Mouse (Mus musculus) kidney, embryonic 14.5 days (tissue): ENCODE data around the gene D17H6S53E. TPM values are rescaled to one million over a fixed set of nuclear protein-coding genes. Genes with fewer than 3 reads are reported as not detected.

Experiments used
- ATAC-seq: fragments of 200-750 bp; cut with Nextera tagmentation; 2 replicates; pipeline ENCODE4 v1.8.0; 2017; ENCODE audit warnings: moderate number of reproducible peaks, mild to moderate bottlenecking, moderate TSS enrichment, moderate library complexity; ENCODE audit not compliant: low FRiP score, low TSS enrichment
- H3K27ac ChIP-seq: fragments of 300-500 bp; sonication (generic); 2 replicates; pipeline ENCODE4 v1.5.1; 2014; ENCODE audit warnings: low read depth, mild to moderate bottlenecking, low read length, moderate library complexity, mixed read lengths
- H3K27me3 ChIP-seq: fragments of 300-500 bp; sonication (generic); 2 replicates; pipeline ENCODE4 v1.6.1; 2014; ENCODE audit warnings: mild to moderate bottlenecking, low read length; ENCODE audit not compliant: control insufficient read depth, insufficient read depth
- H3K36me3 ChIP-seq: fragments of 300-500 bp; sonication (generic); 2 replicates; pipeline ENCODE4 v1.6.1; 2014; ENCODE audit warnings: low read length, mixed read lengths; ENCODE audit not compliant: control insufficient read depth, insufficient read depth
- H3K4me1 ChIP-seq: fragments of 300-500 bp; sonication (generic); 2 replicates; pipeline ENCODE4 v1.6.1; 2014; ENCODE audit warnings: low read length, mixed read lengths; ENCODE audit not compliant: control insufficient read depth, insufficient read depth
- H3K4me2 ChIP-seq: fragments of 300-500 bp; sonication (generic); replicated peaks from 2 replicates; pipeline ENCODE4 v1.6.1; 2014; ENCODE audit warnings: low read depth, mild to moderate bottlenecking, low read length
- H3K4me3 ChIP-seq: fragments of 300-500 bp; sonication (generic); 2 replicates; pipeline ENCODE4 v1.5.1; 2014; ENCODE audit warnings: mild to moderate bottlenecking, low read length
- H3K9ac ChIP-seq: fragments of 300-500 bp; sonication (generic); 2 replicates; pipeline ENCODE4 v1.6.1; 2014; ENCODE audit warnings: low read depth, mild to moderate bottlenecking, low read length, moderate library complexity
- H3K9me3 ChIP-seq: fragments of 300-500 bp; sonication (generic); 2 replicates; pipeline ENCODE4 v1.6.1; 2016; ENCODE audit warnings: low read length; ENCODE audit not compliant: control insufficient read depth
- WGBS: fragments of 180-500 bp; shearing (Covaris S2); extraction: QIAGEN DNeasy Blood & Tissue Kit; methylation state at CpG from one replicate; pipeline ENCODE4 v1.1.7; 2014; 5-methylcytosine and 5-hydroxymethylcytosine counted together
- polyA plus RNA-seq: library from polyadenylated mRNA; unstranded; fragments of >200 nt; fragmentation: Nextera tagmentation; extraction: Ambion mirVana; gene quantifications from 2 replicates; pipeline ENCODE4 v1.2.1, GENCODE M21; 2014

D17H6S53E gene
- polyA plus RNA-seq, 1 experiment from 2014 or later, result 9.4 TPM

DNA sequence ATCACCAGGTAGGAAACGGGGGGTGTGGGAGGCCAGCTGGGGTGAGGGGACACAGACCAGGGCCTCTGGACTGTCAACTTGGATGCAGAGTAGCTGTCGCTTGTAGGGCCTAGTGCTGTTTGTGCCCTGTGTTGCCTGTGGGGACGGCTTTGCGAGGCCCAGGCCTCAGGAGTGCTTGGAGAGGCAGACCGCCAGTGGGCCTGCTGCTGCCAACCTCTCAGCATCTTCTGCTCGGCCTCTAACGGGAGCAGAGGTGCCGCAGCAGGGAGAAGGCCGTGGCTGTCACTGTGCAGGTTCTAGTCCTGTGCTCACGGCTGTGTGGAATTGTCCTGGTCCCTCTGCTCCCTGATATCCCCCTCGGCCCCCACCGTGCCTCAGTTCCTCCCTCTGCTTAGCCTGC is 29.6 kb upstream of the D17H6S53E start:
- Histone ChIP-seq H3K27ac (no peak overlapping the region), H3K4me3 (no peak overlapping the region), H3K36me3 (peaks cover 77% of the 10 kb centered on the region), H3K27me3 (no peaks in the 10 kb centered on the region), H3K4me2 (no peak overlapping the region), H3K9me3 (no peaks in the 10 kb centered on the region), H3K4me1 (0 out of 2 replicates have a peak, but pooled peaks cover 5% of the 10 kb centered on the region), H3K9ac (no peak overlapping the region)
- ATAC-seq, result no peak
- 76% methylated on average over 12 of the region's 12 CpGs for WGBS

- Histone ChIP-seq H3K9me3 (no peaks in the 10 kb centered on the region), H3K4me2 (no peak overlapping the region), H3K36me3 (peaks cover 81% of the 10 kb centered on the region), H3K27me3 (no peaks in the 10 kb centered on the region), H3K4me1 (0 out of 2 replicates have a peak, but pooled peaks cover 5% of the 10 kb centered on the region), H3K9ac (no peak overlapping the region), H3K4me3 (no peak overlapping the region), H3K27ac (no peak overlapping the region)
- no peak for ATAC-seq
- WGBS, result 79% methylated on average over 12 of the region's 12 CpGs
These were observed 29.0 kb upstream of the D17H6S53E start for GRCm38 (mm10) chr17:35097164-35097655.

DNA sequence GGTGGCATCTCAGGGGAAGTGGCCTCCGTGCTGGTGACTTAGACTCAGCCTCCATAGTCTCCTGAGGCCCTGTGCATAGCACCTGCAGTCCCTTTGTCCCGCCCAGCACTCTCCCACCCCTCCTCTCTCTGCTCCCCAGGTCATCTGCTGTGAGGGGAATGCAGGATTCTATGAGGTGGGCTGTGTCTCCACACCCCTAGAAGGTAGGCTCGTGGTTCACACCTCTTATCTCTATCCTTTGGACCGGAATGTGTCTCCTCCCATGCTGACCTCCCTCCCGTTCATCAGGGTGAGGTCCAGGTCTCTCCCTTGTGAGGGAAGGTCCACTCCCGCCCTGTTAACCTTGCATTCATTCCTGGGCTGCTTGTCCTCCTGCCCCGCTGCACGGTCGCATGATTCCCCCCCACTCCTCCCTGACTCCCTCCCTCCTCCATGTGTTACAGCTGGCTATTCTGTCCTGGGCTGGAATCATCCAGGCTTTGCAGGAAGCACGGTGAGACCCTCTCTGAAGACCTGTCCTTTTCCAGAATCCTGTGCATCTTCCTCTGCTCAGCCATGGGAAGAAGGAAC is 25.9 kb upstream of the D17H6S53E start:
- no peak overlapping the region for H3K4me3 ChIP-seq
- H3K4me2 ChIP-seq, result no peak overlapping the region
- H3K9me3 ChIP-seq, result no peaks in the 10 kb centered on the region
- H3K9ac ChIP-seq, result peak overlapping the region; percentile 7; the same call in 1 of the 2 replicates
- H3K36me3 ChIP-seq, result peaks cover 76% of the 10 kb centered on the region
- no peaks in the 10 kb centered on the region for H3K27me3 ChIP-seq
- 44% methylated on average over 10 of the region's 10 CpGs for WGBS
- 0 out of 2 replicates have a peak, but pooled peaks cover 8% of the 10 kb centered on the region for H3K4me1 ChIP-seq
- H3K27ac ChIP-seq, result peak overlapping the region; percentile 30; the same call in 1 of the 2 replicates
- ATAC-seq, result no peak

DNA sequence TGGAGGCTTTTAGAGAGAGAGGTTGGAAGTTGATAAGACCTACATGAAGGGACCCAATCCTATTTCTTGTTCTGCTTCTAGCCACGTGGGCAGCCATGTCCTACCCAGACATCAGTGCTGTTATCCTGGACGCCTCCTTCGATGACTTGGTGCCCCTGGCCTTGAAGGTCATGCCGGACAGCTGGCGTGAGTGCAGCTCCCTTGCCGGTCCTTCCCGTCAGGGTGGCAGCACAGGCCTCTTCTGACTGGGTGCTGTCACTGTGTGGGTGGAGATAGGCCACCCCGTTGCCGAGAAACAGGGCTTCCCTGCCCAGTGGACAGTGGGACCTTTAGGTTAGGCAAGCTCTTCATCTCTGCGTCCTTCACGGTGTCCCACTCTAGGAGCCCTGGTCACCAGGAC is 25.0 kb upstream of the D17H6S53E start:
- Histone ChIP-seq H3K9ac (peak overlapping the region; percentile 13; the same call in 1 of the 2 replicates), H3K27ac (no peak overlapping the region), H3K36me3 (peaks cover 72% of the 10 kb centered on the region), H3K4me1 (peaks cover 10% of the 10 kb centered on the region; the same call in 1 of the 2 replicates), H3K4me3 (no peak overlapping the region), H3K27me3 (no peaks in the 10 kb centered on the region), H3K9me3 (no peaks in the 10 kb centered on the region), H3K4me2 (no peak overlapping the region)
- WGBS, result 81% methylated on average over 11 of the region's 11 CpGs
- ATAC-seq, result no peak

DNA sequence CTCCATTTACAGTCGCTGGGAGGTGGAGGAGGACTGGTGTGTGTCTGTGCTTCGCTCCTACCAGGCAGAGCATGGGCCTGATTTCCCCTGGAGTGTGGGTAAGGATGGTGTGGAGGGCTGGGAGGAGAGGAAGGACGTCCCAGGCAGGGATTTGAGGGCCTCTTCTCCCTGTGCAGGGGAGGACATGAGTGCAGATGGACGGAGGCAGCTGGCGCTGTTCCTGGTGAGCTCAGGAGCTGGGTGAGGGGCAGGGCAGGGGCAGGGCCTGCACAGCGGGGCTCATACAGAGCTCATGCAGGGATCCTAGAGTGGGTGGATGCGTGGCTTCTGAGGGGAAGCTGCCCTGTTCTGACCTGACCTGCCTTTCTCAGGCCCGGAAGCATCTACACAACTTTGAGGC is 23.9 kb upstream of the D17H6S53E start:
- Histone ChIP-seq H3K9me3 (no peaks in the 10 kb centered on the region), H3K27me3 (no peaks in the 10 kb centered on the region), H3K4me2 (no peak overlapping the region), H3K4me3 (no peak overlapping the region), H3K27ac (peak overlapping the region; percentile 24; the same call in 1 of the 2 replicates), H3K4me1 (peaks cover 10% of the 10 kb centered on the region; the same call in 1 of the 2 replicates), H3K9ac (no peak overlapping the region), H3K36me3 (peaks cover 61% of the 10 kb centered on the region)
- WGBS, result 70% methylated on average over 8 of the region's 8 CpGs
- ATAC-seq, result peak; percentile 21; the same call in 1 of the 2 replicates

GRCm38 (mm10) chr17:35103221-35103690 is 22.9 kb upstream of the D17H6S53E start:
- Histone ChIP-seq H3K4me1 (peaks cover 10% of the 10 kb centered on the region; the same call in 1 of the 2 replicates), H3K9ac (no peak overlapping the region), H3K27me3 (no peaks in the 10 kb centered on the region), H3K36me3 (peaks cover 53% of the 10 kb centered on the region), H3K4me3 (no peak overlapping the region), H3K27ac (no peak overlapping the region), H3K9me3 (no peaks in the 10 kb centered on the region), H3K4me2 (no peak overlapping the region)
- WGBS, result 64% methylated on average over 6 of the region's 6 CpGs
- no peak for ATAC-seq

DNA sequence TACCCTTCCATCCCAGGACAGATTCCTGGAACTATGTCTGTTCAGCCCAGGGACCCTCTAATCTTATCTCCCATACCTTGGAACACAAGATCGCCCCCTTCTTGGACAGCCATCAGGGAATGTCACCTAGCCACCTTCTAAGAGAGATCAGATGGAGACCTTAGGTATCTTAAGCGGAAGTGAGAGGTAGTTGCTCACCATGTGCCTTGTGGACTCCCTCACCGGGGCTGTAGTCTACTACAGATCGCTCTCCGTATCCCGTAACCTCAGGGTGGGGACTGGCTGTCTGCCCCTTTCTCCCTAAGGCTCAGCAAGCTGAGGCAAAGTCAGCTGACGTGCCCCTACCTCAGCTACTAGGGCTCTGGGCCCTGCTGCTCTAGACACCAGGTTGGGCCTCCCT is 22.1 kb upstream of the D17H6S53E start:
- ATAC-seq, result no peak
- Histone ChIP-seq H3K36me3 (peaks cover 45% of the 10 kb centered on the region), H3K4me1 (peaks cover 10% of the 10 kb centered on the region; the same call in 1 of the 2 replicates), H3K9me3 (no peaks in the 10 kb centered on the region), H3K4me2 (no peak overlapping the region), H3K4me3 (no peak overlapping the region), H3K27me3 (no peaks in the 10 kb centered on the region), H3K9ac (no peak overlapping the region), H3K27ac (no peak overlapping the region)
- 93% methylated on average over 7 of the region's 7 CpGs for WGBS

DNA sequence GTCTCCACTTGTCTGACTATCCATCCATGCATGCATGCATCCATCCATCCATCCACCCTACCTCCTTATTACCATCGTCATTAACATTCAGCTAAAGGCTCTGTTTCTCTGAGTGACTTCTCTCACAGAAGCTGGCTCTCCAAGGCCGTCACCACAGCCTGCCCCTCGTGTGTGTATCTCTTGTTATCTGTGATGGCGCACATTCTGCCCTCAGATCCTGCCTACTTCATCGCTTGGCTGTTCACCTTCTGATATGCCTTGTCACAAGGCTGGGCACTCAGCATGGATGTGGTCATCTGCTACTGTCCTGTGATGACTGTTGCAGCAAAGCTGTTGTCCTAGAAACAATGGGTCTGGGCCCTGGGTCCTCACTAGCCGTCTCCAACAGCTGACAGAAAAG is 21.4 kb upstream of the D17H6S53E start:
- no peak for ATAC-seq
- no peaks in the 10 kb centered on the region for H3K9me3 ChIP-seq
- no peak overlapping the region for H3K4me3 ChIP-seq
- peaks cover 39% of the 10 kb centered on the region for H3K36me3 ChIP-seq
- H3K4me1 ChIP-seq, result peaks cover 10% of the 10 kb centered on the region; the same call in 1 of the 2 replicates
- H3K9ac ChIP-seq, result no peak overlapping the region
- no peaks in the 10 kb centered on the region for H3K27me3 ChIP-seq
- H3K27ac ChIP-seq, result no peak overlapping the region
- H3K4me2 ChIP-seq, result no peak overlapping the region
- WGBS, result 78% methylated on average over 6 of the region's 6 CpGs

GRCm38 (mm10) chr17:35105740-35106389 is 20.3 kb upstream of the D17H6S53E start:
- peaks cover 10% of the 10 kb centered on the region; the same call in 1 of the 2 replicates for H3K4me1 ChIP-seq
- H3K9me3 ChIP-seq, result no peaks in the 10 kb centered on the region
- ATAC-seq, result peak; percentile 33; the same call in 1 of the 2 replicates
- H3K36me3 ChIP-seq, result peaks cover 28% of the 10 kb centered on the region
- H3K4me3 ChIP-seq, result no peak overlapping the region
- H3K27ac ChIP-seq, result no peak overlapping the region
- 0 out of 2 replicates have a peak overlapping the region, but pooled peaks have one; percentile 40 for H3K9ac ChIP-seq
- H3K27me3 ChIP-seq, result no peaks in the 10 kb centered on the region
- WGBS, result 25% methylated on average over 13 of the region's 13 CpGs
- H3K4me2 ChIP-seq, result peak overlapping the region; percentile 28
